Mouse (Mus musculus) lung, postnatal 14 days (tissue): Measurements from ENCODE around the gene Anapc7.
"Not testable (repeated sequence)": the region's sequence is repeated elsewhere in the genome, so short reads cannot be mapped to it uniquely, and the experiment has no call there.

Experiments used
- DNase-seq: peaks from one replicate; pipeline ENCODE4 v3.0.0; 2021

The Anapc7 gene

GRCm38 (mm10) chr5:122409692-122410645 lies 11.5 kb upstream of the Anapc7 start:
- no peak for DNase-seq

GRCm38 (mm10) chr5:122411892-122412291 lies 9.6 kb upstream of the Anapc7 start:
- no peak for DNase-seq

- peak; percentile 52 for DNase-seq
Observed at GRCm38 (mm10) chr5:122412826-122413225, 8.7 kb upstream of the Anapc7 start.

- no peak for DNase-seq
Observed at GRCm38 (mm10) chr5:122414351-122414750, 7.1 kb upstream of the Anapc7 start.

- no peak for DNase-seq
Observed at GRCm38 (mm10) chr5:122415465-122415864, 6.0 kb upstream of the Anapc7 start.

- not testable (repeated sequence) for DNase-seq
Observed at GRCm38 (mm10) chr5:122420676-122421075, 817 bp upstream of the Anapc7 start.

- DNase-seq: peak; percentile 92
Observed at GRCm38 (mm10) chr5:122422071-122422964, 825 bp downstream of the Anapc7 start.

- DNase-seq: no peak
Observed at GRCm38 (mm10) chr5:122423083-122423482, 1.6 kb downstream of the Anapc7 start.

- DNase-seq: no peak
Observed at GRCm38 (mm10) chr5:122425550-122425949, 4.1 kb downstream of the Anapc7 start.

- no peak for DNase-seq
Observed at GRCm38 (mm10) chr5:122430036-122430775, 8.7 kb downstream of the Anapc7 start.

- DNase-seq: no peak
Observed at GRCm38 (mm10) chr5:122431221-122431620, 9.7 kb downstream of the Anapc7 start.

- no peak for DNase-seq
Observed at GRCm38 (mm10) chr5:122434541-122434940, 13.0 kb downstream of the Anapc7 start.

- peak; percentile 46 for DNase-seq
Observed at GRCm38 (mm10) chr5:122439400-122440094, 18.1 kb downstream of the Anapc7 start.

- DNase-seq: peak; percentile 20
Observed at GRCm38 (mm10) chr5:122440095-122440630, 18.7 kb downstream of the Anapc7 start.

GRCm38 (mm10) chr5:122444492-122444891 lies 23.0 kb downstream of the Anapc7 start:
- no peak for DNase-seq

GRCm38 (mm10) chr5:122445051-122445610 lies 23.6 kb downstream of the Anapc7 start:
- DNase-seq: no peak

GRCm38 (mm10) chr5:122447857-122448256 lies 26.4 kb downstream of the Anapc7 start:
- DNase-seq: no peak

- DNase-seq: no peak
Observed at GRCm38 (mm10) chr5:122448869-122449268, 27.4 kb downstream of the Anapc7 start.

GRCm38 (mm10) chr5:122449946-122450345 lies 28.5 kb downstream of the Anapc7 start:
- no peak for DNase-seq

- DNase-seq: no peak
Observed at GRCm38 (mm10) chr5:122450913-122451317, 29.4 kb downstream of the Anapc7 start.

GRCm38 (mm10) chr5:122451324-122451723 lies 29.8 kb downstream of the Anapc7 start:
- no peak for DNase-seq
